Mouse (Mus musculus) layer of hippocampus, postnatal 36 days (tissue): ENCODE measurements around the gene Zfp428. TPM values are rescaled to one million over a fixed set of nuclear protein-coding genes. Genes with fewer than 3 reads are reported as not detected.

Source experiments
- DNase-seq, 2 experiments: peaks; one replicate each; pipeline ENCODE4 v3.0.0; 2022
- total RNA-seq, 2 experiments: library from RNA; stranded (reverse); gene quantifications; 2 replicates each; pipeline ENCODE4 v1.2.3; 2021

The Zfp428 gene
- total RNA-seq, 2 experiments from 2014 or later, result 36.2 to 42.1 TPM

DNA sequence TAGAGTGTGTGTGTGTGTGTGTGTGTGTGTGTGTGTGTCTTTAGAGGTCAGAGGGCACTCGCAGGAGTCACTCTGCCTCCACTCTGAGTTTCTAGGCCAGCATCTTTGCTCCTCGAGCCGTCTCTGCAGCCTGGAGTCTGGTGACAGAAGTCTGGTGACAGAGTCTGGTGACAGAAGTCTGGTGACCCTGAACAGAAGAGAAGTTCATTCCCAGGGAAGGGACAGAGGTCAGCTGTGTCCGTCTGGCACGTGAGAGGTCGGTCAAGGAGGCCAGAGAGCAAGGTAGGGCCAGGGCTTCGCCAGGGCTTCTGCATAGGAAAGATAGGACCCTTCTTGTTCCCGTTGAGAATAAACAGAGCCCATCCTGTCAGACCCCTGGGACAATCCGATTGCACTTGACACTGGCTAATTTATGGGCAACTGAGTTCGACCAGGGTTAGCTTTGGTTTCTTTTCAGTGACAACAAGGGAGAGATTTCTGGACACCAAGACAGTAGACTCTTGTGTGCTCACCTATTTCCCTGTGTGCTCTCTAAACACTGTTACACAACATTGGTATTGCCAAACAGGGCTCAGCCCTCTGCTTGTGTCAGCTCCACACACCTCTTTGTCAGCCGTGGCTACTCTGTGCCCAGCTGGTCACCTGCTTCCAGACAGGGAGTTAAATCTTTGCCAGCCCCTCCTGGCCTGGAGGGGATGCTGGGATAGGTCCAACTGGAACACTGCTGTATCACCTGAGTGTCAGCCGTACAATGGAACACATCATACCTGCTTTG, 45.4 kb downstream of the Zfp428 start:
- no peak for DNase-seq

DNA sequence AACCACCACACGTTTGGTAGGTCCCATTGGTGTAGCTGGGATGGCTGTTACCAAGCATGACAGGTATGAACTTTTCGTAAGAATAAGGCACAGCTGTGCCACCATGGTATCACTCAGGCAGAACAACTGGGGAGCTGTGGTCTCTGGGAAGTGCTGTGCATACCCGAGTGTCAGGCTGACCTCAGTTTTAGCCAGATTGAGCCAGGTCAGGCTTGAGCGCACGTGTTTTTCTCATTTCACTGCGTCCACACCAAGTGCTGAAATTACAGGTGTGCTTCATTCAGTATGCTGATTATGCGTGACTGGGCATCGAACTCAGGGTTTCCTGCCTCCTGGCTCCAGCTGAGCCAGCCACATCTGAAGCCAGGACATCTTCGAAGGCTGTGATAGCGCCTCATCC, 49.0 kb downstream of the Zfp428 start:
- DNase-seq, result no peak

DNA sequence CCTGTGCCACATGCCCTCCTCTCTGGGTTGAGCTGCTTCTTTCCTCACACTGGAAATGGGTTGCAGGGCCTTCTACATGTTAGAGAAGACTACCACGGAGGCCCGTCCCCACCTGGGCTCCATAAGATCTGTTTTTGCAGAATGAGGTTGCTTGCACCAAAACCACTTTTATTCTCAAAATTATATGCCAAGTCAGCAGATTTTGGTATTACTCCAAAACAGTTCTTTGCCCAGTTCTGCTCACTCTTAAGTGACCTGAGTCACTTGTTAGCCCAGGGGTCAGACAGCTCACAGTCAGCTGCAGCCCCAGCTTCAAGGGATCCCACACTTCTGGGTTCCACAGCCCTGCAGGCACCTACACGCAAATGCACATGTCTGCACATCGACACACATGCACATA, 54.6 kb downstream of the Zfp428 start:
- DNase-seq, result no peak

GRCm38 (mm10) chr7:24563191-24563836, 56.5 kb downstream of the Zfp428 start:
- DNase-seq, result no peak

GRCm38 (mm10) chr7:24563837-24564206, 57.0 kb downstream of the Zfp428 start:
- DNase-seq, result no peak

- DNase-seq, result peak; percentile 55 to 58
Measured at GRCm38 (mm10) chr7:24564607-24565265, 57.9 kb downstream of the Zfp428 start.

Other genes starting within 250 kb of the Zfp428 start
- gene Zfp93, start 236.6 kb upstream of the Zfp428 start, total RNA-seq, result 10 to 100 TPM; 12.3 to 13.9 TPM
- 10 to 100 TPM; 23.6 to 25.6 TPM for gene Zfp61, start 205.8 kb upstream of the Zfp428 start, total RNA-seq
- gene Zfp94, start 190.3 kb upstream of the Zfp428 start, total RNA-seq, result 10 to 100 TPM; 12.2 to 14.8 TPM
- gene Tescl, start 173.1 kb upstream of the Zfp428 start, total RNA-seq, result not detected
- not detected for gene Lypd5, start 157.8 kb upstream of the Zfp428 start, total RNA-seq
- gene Kcnn4, start 136.7 kb upstream of the Zfp428 start, total RNA-seq, result under 1 TPM; 0.17 to 0.48 TPM
- 10 to 100 TPM; 33.8 to 39.0 TPM for gene Smg9, start 107.4 kb upstream of the Zfp428 start, total RNA-seq
- gene Irgc1, start 54.7 kb upstream of the Zfp428 start, total RNA-seq, result not detected
- under 1 TPM in 1 of 2 experiments, not detected in 1; 0.68 TPM for gene Plaur, start 44.5 kb upstream of the Zfp428 start, total RNA-seq
- 100 to 1,000 TPM; 137 to 142 TPM for gene Cadm4, start 25.0 kb upstream of the Zfp428 start, total RNA-seq
- not detected for gene AC161166.1, start 5.4 kb downstream of the Zfp428 start, total RNA-seq
- 10 to 100 TPM; 67.7 to 69.6 TPM for gene Irgq, start 23.7 kb downstream of the Zfp428 start, total RNA-seq
- not detected for gene Pinlyp, start 39.1 kb downstream of the Zfp428 start, total RNA-seq
- 10 to 100 TPM; 34.2 to 37.7 TPM for gene Xrcc1, start 39.3 kb downstream of the Zfp428 start, total RNA-seq
- 10 to 100 TPM in 1 of 2 experiments, 1 to 10 TPM in 1; 10.0 to 12.0 TPM for gene Ethe1, start 80.5 kb downstream of the Zfp428 start, total RNA-seq
- 1 to 10 TPM; 4.7 to 5.7 TPM for gene Zfp575, start 80.6 kb downstream of the Zfp428 start, total RNA-seq
- gene Phldb3, start 103.8 kb downstream of the Zfp428 start, total RNA-seq, result under 1 TPM in 1 of 2 experiments, not detected in 1; 0.30 TPM
- gene Lypd3, start 129.5 kb downstream of the Zfp428 start, total RNA-seq, result under 1 TPM; 0.40 to 0.68 TPM
- not detected for gene Tex101, start 169.7 kb downstream of the Zfp428 start, total RNA-seq
- gene BC049730, start 202.2 kb downstream of the Zfp428 start, total RNA-seq, result not detected
- not detected for gene Gm4763, start 219.9 kb downstream of the Zfp428 start, total RNA-seq